Mouse (Mus musculus) common myeloid progenitor, adult 5-6 weeks (primary cell): ENCODE measurements around the gene Olfr1276. TPM values are rescaled to one million over a fixed set of nuclear protein-coding genes. Genes with fewer than 3 reads are reported as not detected.

Experiments used
- ATAC-seq: replicated peaks from 2 replicates; pipeline ENCODE4 v1.8.0; 2016; ENCODE audit warnings: low read depth, mild to moderate bottlenecking, moderate TSS enrichment, inconsistent platforms; ENCODE audit not compliant: poor library complexity, severe bottlenecking
- total RNA-seq: library from RNA; stranded (forward); fragments of 200-1000, 187-1606 nt; gene quantifications from 2 replicates; pipeline ENCODE4 v1.2.3, GENCODE M21; 2017

The Olfr1276 gene
- not detected in 2 replicates for total RNA-seq

- no peak for ATAC-seq
These were observed at the start of gene Olfr1276 for GRCm38 (mm10) chr2:111254216-111254615. Olfr1276 (plus strand) TSS chr2:111254516.

GRCm38 (mm10) chr2:111229502-111229901, 24.8 kb upstream of the Olfr1276 start, which contains the start of gene 4930430A15Rik:
4930430A15Rik (minus strand) TSS chr2:111229602.
- ATAC-seq: no peak

- ATAC-seq: no peak
These were observed 19.1 kb upstream of the Olfr1276 start, which contains the start of gene Olfr1275 for GRCm38 (mm10) chr2:111235186-111235585. Olfr1275 (minus strand) TSS chr2:111235286.

DNA sequence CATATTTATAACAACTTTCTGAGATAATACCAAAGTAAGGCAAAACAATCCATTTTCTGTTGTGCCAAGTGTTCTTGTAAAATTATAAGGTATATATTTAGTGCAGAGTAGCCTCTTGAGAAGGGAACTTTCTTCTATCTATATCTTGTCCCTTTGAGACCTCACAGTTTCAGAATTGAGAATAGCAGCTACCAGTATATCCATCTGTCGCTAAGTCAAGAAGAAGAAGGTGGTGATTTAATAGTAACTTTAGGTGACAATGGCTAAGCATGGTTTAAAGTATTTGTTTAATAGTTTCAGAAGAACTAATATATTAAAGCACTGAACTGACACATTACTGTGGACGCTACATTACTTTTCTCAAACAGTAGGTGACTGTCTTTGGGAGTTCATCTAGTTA, 19.7 kb downstream of the Olfr1276 start, which contains the start of gene Olfr1277:
TSS of gene Olfr1277 (minus strand) at position 101 of the 400 bp plus-strand sequence.
- ATAC-seq: no peak

GRCm38 (mm10) chr2:111289836-111290235, 35.5 kb downstream of the Olfr1276 start, which contains the start of gene Olfr1278:
Olfr1278 (plus strand) TSS chr2:111290136.
- no peak for ATAC-seq

- no peak for ATAC-seq
These were observed 44.2 kb downstream of the Olfr1276 start for GRCm38 (mm10) chr2:111298541-111298940.

DNA sequence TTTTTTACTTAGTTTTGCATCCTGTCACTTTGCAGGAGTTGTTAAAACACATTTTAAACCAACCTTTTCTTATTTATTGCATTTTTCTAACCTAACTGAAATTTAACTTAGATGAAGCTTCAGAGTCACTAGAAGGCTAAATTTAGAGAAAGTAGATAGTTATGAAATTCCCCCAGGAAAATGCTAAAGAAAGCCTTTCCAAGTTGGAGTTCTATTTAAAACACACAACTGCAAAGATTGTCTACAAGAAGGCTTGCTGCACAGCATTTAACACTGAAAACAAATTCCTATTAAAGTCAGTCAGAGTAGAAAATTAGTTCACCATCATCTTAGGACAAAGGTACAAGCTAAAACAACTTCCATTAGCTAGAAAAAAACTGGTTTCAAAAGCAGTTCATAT, 46.1 kb downstream of the Olfr1276 start, which contains the start of gene Olfr1279:
TSS of gene Olfr1279 (plus strand) at position 262 of the 400 bp plus-strand sequence.
- no peak for ATAC-seq

Other genes with a start within 250 kb of the Olfr1276 start
- gene Gm13941, start 148.5 kb upstream of the Olfr1276 start, total RNA-seq: not detected in 2 replicates
- not detected in 2 replicates for gene Gm15130, start 101.6 kb upstream of the Olfr1276 start, total RNA-seq
- gene 4930430A15Rik, start 24.9 kb upstream of the Olfr1276 start, total RNA-seq: not detected in 2 replicates
- gene Olfr1275, start 19.2 kb upstream of the Olfr1276 start, total RNA-seq: not detected in 2 replicates
- not detected in 2 replicates for gene Olfr1277, start 19.6 kb downstream of the Olfr1276 start, total RNA-seq
- not detected in 2 replicates for gene Olfr1278, start 35.6 kb downstream of the Olfr1276 start, total RNA-seq
- not detected in 2 replicates for gene Olfr1279, start 46.1 kb downstream of the Olfr1276 start, total RNA-seq
- not detected in 2 replicates for gene Olfr1280, start 59.5 kb downstream of the Olfr1276 start, total RNA-seq
- not detected in 2 replicates for gene Olfr1281, start 72.0 kb downstream of the Olfr1276 start, total RNA-seq
- gene Olfr1282, start 81.6 kb downstream of the Olfr1276 start, total RNA-seq: not detected in 2 replicates
- gene Olfr1283, start 112.3 kb downstream of the Olfr1276 start, total RNA-seq: not detected in 2 replicates
- not detected in 2 replicates for gene Olfr1284, start 121.0 kb downstream of the Olfr1276 start, total RNA-seq
- not detected in 2 replicates for gene Olfr1286, start 168.6 kb downstream of the Olfr1276 start, total RNA-seq
- not detected in 2 replicates for gene Olfr1287, start 194.6 kb downstream of the Olfr1276 start, total RNA-seq
- not detected in 2 replicates for gene Olfr1288, start 219.6 kb downstream of the Olfr1276 start, total RNA-seq
- not detected in 2 replicates for gene Olfr1289, start 226.3 kb downstream of the Olfr1276 start, total RNA-seq
- not detected in 2 replicates for gene Olfr1290, start 239.3 kb downstream of the Olfr1276 start, total RNA-seq
- not detected in 2 replicates for gene Olfr1291-ps1, start 242.7 kb downstream of the Olfr1276 start, total RNA-seq